Mouse (Mus musculus) embryonic facial prominence, embryonic 14.5 days (tissue): ENCODE results near the gene Slc22a20. TPM values are rescaled to one million over a fixed set of nuclear protein-coding genes. Genes with fewer than 3 reads are reported as not detected.
A peak's percentile ranks its signal among the peaks of the same experiment; 100 is the strongest.

ENCODE experiments used
- ATAC-seq: fragments of 200-750 bp; cut with Nextera tagmentation; 2 replicates; pipeline ENCODE4 v1.8.0; 2017; ENCODE audit warnings: low read depth, moderate number of reproducible peaks, moderate TSS enrichment
- DNase-seq: peaks from one replicate; pipeline ENCODE4 v3.0.0-alpha.2; 2015; ENCODE audit warnings: low spot score
- H3K27ac ChIP-seq: fragments of 300-500 bp; sonication (generic); replicated peaks from 2 replicates; pipeline ENCODE4 v1.5.1; 2014; ENCODE audit warnings: low read depth, mild to moderate bottlenecking, low read length, moderate library complexity
- H3K27me3 ChIP-seq: fragments of 300-500 bp; sonication (generic); replicated peaks from 2 replicates; pipeline ENCODE4 v1.6.1; 2014; ENCODE audit warnings: low read length; ENCODE audit not compliant: control insufficient read depth, insufficient read depth
- H3K36me3 ChIP-seq: fragments of 300-500 bp; sonication (generic); 2 replicates; pipeline ENCODE4 v1.6.1; 2014; ENCODE audit warnings: low read length, mixed read lengths; ENCODE audit not compliant: control insufficient read depth, insufficient read depth
- H3K4me1 ChIP-seq: fragments of 300-500 bp; sonication (generic); 2 replicates; pipeline ENCODE4 v1.6.1; 2014; ENCODE audit warnings: antibody characterized with exemption, low read length; ENCODE audit not compliant: control insufficient read depth, insufficient read depth
- H3K4me2 ChIP-seq: fragments of 300-500 bp; sonication (generic); 2 replicates; pipeline ENCODE4 v1.6.1; 2014; ENCODE audit warnings: low read depth, mild to moderate bottlenecking, low read length, moderate library complexity, mixed read lengths
- H3K4me3 ChIP-seq: fragments of 300-500 bp; sonication (generic); 2 replicates; pipeline ENCODE4 v1.5.1; 2014; ENCODE audit warnings: low read depth, mild to moderate bottlenecking, low read length
- H3K9ac ChIP-seq: fragments of 300-500 bp; sonication (generic); 2 replicates; pipeline ENCODE4 v1.6.1; 2014; ENCODE audit warnings: low read depth, mild to moderate bottlenecking, low read length, moderate library complexity, mixed read lengths
- H3K9me3 ChIP-seq: fragments of 300-500 bp; sonication (generic); 2 replicates; pipeline ENCODE4 v1.6.1; 2016; ENCODE audit warnings: low read length; ENCODE audit not compliant: control insufficient read depth
- WGBS: fragments of 180-500 bp; shearing (Covaris S2); extraction: QIAGEN DNeasy Blood & Tissue Kit; methylation state at CpG from one replicate; pipeline ENCODE4 v1.1.7; 2014; 5-methylcytosine and 5-hydroxymethylcytosine counted together
- polyA plus RNA-seq: library from polyadenylated mRNA; unstranded; fragments of >200 nt; fragmentation: Nextera tagmentation; extraction: Ambion mirVana; gene quantifications from 2 replicates; pipeline ENCODE4 v1.2.1, GENCODE M21; 2014

Slc22a20 gene
- polyA plus RNA-seq, 1 experiment from 2014 or later, result not detected

DNA sequence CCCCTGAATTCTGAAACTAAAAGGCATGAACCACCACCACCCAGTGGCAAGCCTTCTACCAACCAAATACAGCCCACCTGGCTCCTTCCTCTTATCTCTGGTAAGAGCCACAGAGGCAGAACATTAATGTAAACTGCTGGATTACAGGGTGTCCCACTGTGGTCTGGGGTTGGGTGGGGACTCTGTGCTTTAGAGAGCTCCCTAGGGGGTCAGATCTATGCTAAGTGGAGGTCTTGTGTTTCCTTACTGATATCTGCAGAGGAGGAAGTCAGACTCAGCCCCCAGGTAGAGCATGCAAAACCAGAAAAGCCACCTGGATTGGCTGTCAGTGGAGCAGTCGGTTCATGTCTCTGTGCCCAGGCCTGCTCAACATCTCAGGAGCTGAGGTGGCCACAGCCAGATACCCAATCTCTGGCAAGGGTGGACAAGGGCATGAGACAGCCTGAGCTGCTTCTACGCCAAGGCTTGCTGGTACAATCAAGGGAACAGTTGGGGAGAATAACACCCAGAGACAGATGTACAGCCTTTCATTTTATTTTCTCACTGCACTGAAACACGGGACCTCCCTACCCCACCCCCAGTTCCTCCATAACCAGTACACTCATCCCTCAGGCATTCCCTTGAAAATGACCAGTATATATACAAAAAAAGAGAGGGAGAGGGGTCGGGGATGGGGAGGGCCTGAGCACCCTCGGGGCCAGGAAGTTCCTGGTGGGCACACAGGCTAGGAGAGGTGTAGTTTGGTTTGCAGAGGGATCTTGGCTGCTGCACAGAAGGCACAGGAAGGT lies 2.3 kb upstream of the Slc22a20 start:
- H3K4me2 ChIP-seq, result no peak overlapping the region
- no peaks in the 10 kb centered on the region for H3K9me3 ChIP-seq
- H3K27me3 ChIP-seq, result no peaks in the 10 kb centered on the region
- 40% methylated on average over 5 of the region's 5 CpGs for WGBS
- 0 out of 2 replicates have a peak overlapping the region, but pooled peaks have one; percentile 42 for H3K9ac ChIP-seq
- H3K4me1 ChIP-seq, result peaks cover 10% of the 10 kb centered on the region
- ATAC-seq, result no peak; the same call in 1 of the 2 replicates
- H3K27ac ChIP-seq, result no peak overlapping the region
- peak; percentile 12 for DNase-seq
- H3K36me3 ChIP-seq, result no peaks in the 10 kb centered on the region
- H3K4me3 ChIP-seq, result no peak overlapping the region

DNA sequence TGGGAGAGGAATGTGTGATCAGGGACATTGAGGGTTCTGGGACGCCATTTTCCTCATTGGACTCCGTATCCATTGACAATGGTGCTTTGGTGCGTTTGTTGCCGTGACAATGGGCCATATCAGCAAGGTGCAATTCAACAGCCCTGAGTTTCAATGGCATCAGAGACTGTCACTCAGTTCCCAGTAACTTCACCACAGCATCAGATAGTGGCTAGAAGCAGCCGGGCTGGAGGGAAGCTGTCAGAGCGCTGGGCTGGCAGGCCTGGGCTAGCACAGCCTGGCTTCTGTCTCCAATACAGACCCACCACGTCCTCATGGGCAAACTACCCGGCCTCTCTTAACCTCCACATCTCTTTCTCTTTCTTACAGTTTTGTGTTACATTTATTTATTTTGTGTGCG lies 5.5 kb downstream of the Slc22a20 start:
- H3K9ac ChIP-seq, result no peak overlapping the region
- DNase-seq (no peak), ATAC-seq (no peak)
- 80% methylated on average over 9 of the region's 9 CpGs for WGBS
- no peaks in the 10 kb centered on the region for H3K9me3 ChIP-seq
- H3K27me3 ChIP-seq, result no peaks in the 10 kb centered on the region
- no peaks in the 10 kb centered on the region for H3K36me3 ChIP-seq
- H3K27ac ChIP-seq, result no peak overlapping the region
- no peak overlapping the region for H3K4me3 ChIP-seq
- H3K4me2 ChIP-seq, result no peak overlapping the region
- H3K4me1 ChIP-seq, result no peaks in the 10 kb centered on the region

DNA sequence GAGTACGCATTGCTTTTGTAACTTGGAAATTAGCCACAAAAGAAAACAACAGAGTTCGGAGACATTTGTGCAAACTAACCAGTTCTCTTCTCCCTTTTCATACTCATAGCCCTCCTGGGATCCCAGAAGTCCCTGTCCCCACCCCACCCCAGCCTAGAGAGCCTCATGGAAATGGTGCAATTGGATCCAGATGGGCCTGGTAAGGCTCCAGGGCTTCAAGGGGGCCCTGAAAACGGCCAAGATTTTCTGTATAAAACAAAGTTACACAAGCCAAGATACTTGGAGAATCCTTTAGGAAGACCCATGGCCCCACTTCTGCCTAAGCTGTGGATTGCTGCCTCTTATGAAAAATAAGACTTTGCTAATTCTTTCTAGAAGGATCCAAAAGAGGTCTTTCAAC lies 8.2 kb downstream of the Slc22a20 start:
- no peak overlapping the region for H3K4me2 ChIP-seq
- H3K4me1 ChIP-seq, result no peaks in the 10 kb centered on the region
- H3K27ac ChIP-seq, result peak overlapping the region; percentile 22
- no peaks in the 10 kb centered on the region for H3K27me3 ChIP-seq
- no peaks in the 10 kb centered on the region for H3K9me3 ChIP-seq
- ATAC-seq (no peak), DNase-seq (peak; percentile 75)
- H3K36me3 ChIP-seq, result no peaks in the 10 kb centered on the region
- no peak overlapping the region for H3K4me3 ChIP-seq
- WGBS, result 43% methylated on average over 3 of the region's 3 CpGs
- no peak overlapping the region for H3K9ac ChIP-seq

DNA sequence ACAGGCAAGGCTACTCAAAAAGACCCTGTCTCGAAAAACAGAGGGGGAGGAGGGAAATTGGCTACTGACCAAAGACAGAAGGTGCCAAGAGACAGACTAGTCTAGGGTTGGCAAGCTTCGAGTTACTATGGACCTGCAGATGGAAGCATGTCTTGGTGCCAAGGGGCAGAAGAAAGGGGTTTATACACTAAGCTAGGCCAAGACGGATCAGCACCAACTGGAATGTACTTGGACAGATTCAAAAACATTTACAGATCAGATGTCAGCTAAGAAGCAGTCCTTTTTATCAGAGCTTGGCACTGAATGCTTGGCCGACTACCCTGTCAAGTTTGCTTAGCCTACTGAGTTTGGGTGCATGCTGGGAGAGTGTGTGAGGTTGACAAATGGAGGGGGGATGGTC lies 10.3 kb downstream of the Slc22a20 start:
- WGBS, result 60% methylated on average over 4 of the region's 4 CpGs
- H3K4me1 ChIP-seq, result no peaks in the 10 kb centered on the region
- peak; percentile 67 for ATAC-seq
- no peak overlapping the region for H3K9ac ChIP-seq
- peak; percentile 66 for DNase-seq
- no peaks in the 10 kb centered on the region for H3K27me3 ChIP-seq
- no peak overlapping the region for H3K4me3 ChIP-seq
- no peaks in the 10 kb centered on the region for H3K36me3 ChIP-seq
- no peaks in the 10 kb centered on the region for H3K9me3 ChIP-seq
- H3K27ac ChIP-seq, result no peak overlapping the region
- H3K4me2 ChIP-seq, result no peak overlapping the region

DNA sequence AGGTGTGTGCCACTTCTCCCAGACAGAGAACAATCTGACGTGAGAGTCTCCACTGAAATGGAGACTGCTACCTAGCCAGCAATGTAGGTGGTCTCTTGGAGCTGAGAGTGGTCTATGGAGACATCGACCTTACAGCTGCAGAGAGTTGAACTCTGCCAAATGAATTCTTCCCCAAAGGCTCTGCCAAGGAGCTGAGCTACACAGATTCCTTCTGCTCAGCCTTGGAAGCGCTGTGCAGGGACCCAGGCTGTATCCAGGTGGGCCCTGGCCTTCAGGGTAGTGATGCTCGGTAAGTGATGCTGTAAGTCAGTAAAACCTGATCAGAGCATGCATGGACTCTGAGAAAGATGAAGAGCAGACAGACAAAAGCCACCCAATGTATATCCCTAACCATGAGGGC lies 10.8 kb downstream of the Slc22a20 start:
- WGBS, result 63% methylated on average over 4 of the region's 4 CpGs
- H3K36me3 ChIP-seq, result no peaks in the 10 kb centered on the region
- DNase-seq (peak; percentile 41), ATAC-seq (no peak)
- no peaks in the 10 kb centered on the region for H3K9me3 ChIP-seq
- H3K4me2 ChIP-seq, result no peak overlapping the region
- H3K27me3 ChIP-seq, result no peaks in the 10 kb centered on the region
- no peak overlapping the region for H3K9ac ChIP-seq
- no peak overlapping the region for H3K27ac ChIP-seq
- no peak overlapping the region for H3K4me3 ChIP-seq
- no peaks in the 10 kb centered on the region for H3K4me1 ChIP-seq

DNA sequence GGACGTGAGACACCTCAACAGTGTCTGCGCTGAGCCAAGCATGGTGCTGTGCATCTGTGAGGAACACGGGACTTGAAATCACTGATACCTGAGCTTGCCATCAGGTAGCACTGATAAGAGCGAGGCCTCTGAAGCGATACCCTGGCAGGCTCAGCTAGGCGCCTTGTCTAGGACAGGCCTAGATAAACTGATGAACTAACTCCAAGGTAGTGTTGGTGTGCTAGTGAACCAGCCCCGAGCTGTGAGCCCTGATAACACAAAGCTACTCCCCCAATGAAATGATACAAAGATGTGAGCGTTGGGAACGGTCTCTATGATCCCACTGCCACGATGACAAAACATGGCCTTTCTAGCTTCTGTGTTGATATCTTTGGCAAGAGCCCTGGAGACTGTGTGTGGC lies 18.3 kb downstream of the Slc22a20 start:
- no peaks in the 10 kb centered on the region for H3K9me3 ChIP-seq
- H3K27me3 ChIP-seq, result no peaks in the 10 kb centered on the region
- WGBS, result 85% methylated on average over 10 of the region's 10 CpGs
- H3K36me3 ChIP-seq, result no peaks in the 10 kb centered on the region
- H3K4me3 ChIP-seq, result no peak overlapping the region
- DNase-seq (no peak), ATAC-seq (no peak)
- 0 out of 2 replicates have a peak, but pooled peaks cover 5% of the 10 kb centered on the region for H3K4me1 ChIP-seq
- H3K4me2 ChIP-seq, result no peak overlapping the region
- H3K27ac ChIP-seq, result no peak overlapping the region
- H3K9ac ChIP-seq, result no peak overlapping the region

DNA sequence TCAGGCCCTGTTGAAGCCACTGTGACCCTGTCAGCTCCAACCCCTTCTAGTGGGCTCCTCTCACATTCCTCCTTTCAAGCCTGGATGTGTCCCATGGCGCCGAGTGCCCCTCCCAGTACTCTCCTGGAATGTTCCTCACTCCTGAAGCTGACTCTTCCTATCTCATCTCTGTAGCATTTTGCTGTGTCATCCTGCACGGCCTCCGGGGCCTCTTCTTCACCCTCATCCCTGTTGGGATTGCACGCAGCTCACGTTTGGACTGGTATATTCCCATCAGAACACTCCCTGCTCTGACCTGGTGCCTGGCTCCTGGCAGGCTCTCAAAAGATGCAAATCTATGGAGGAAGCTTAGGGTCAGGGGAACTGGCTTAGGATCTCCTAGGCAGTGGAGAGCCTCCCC lies 19.2 kb downstream of the Slc22a20 start:
- Histone ChIP-seq H3K9ac (no peak overlapping the region), H3K36me3 (no peaks in the 10 kb centered on the region), H3K4me3 (no peak overlapping the region), H3K9me3 (no peaks in the 10 kb centered on the region), H3K27me3 (no peaks in the 10 kb centered on the region), H3K27ac (no peak overlapping the region), H3K4me1 (0 out of 2 replicates have a peak, but pooled peaks cover 5% of the 10 kb centered on the region), H3K4me2 (no peak overlapping the region)
- WGBS, result 60% methylated on average over 6 of the region's 6 CpGs
- ATAC-seq (no peak), DNase-seq (no peak)

DNA sequence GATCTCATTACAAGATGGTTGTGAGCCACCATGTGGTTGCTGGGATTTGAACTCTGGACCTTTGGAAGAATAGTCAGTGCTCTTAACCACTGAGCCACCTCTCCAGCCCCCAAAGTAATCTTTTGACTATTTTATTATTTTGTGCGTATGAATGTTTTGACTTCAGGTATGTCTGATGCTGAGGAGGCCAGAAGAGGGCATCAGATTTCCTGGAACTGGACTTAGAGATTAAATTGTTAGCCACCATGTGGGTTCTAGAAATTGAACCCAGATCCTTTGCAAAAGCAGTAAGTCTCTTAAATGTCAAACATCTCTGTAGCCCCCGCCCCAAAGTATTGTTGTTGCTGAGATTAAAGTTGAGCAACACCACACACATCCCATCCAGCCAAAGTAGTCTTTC lies 20.0 kb downstream of the Slc22a20 start:
- no peaks in the 10 kb centered on the region for H3K27me3 ChIP-seq
- H3K36me3 ChIP-seq, result no peaks in the 10 kb centered on the region
- DNase-seq (no peak), ATAC-seq (no peak)
- no peak overlapping the region for H3K9ac ChIP-seq
- 78% methylated on average over 2 of the region's 2 CpGs for WGBS
- H3K4me3 ChIP-seq, result no peak overlapping the region
- H3K9me3 ChIP-seq, result no peaks in the 10 kb centered on the region
- 0 out of 2 replicates have a peak, but pooled peaks cover 5% of the 10 kb centered on the region for H3K4me1 ChIP-seq
- H3K27ac ChIP-seq, result no peak overlapping the region
- H3K4me2 ChIP-seq, result no peak overlapping the region

DNA sequence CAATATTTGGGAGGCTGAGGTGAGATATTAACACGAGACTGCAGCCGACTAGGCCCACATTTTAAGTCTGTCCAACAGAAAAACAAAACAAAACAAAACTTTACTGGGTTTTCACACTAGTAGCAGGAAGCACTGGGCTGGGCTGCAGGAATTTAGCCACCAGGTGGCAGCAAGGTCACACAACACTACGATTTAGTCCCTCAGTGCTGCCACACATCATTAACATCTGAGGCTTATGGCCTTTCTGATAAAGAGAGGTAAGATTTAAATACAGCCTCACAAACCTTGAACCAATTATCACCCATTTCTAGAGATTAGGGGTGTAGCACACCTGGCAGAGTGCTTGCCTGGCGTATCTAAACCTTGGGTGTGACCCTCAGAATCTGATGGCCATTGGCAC lies 20.7 kb downstream of the Slc22a20 start:
- DNase-seq (peak; percentile 86), ATAC-seq (peak; percentile 64; the same call in 1 of the 2 replicates)
- Histone ChIP-seq H3K27ac (no peak overlapping the region), H3K9me3 (no peaks in the 10 kb centered on the region), H3K9ac (no peak overlapping the region), H3K4me1 (0 out of 2 replicates have a peak, but pooled peaks cover 5% of the 10 kb centered on the region), H3K36me3 (no peaks in the 10 kb centered on the region), H3K4me2 (no peak overlapping the region), H3K4me3 (no peak overlapping the region), H3K27me3 (no peaks in the 10 kb centered on the region)
- 6% methylated on average over 4 of the region's 4 CpGs for WGBS
